Mouse (Mus musculus): Measurements from ENCODE around the gene Prrt1. TPM values are rescaled to one million over a fixed set of nuclear protein-coding genes. Genes with fewer than 3 reads are reported as not detected.

Prrt1 gene
- polyA plus RNA-seq, 1 experiment from 2014 or later = 0.39 TPM

DNA sequence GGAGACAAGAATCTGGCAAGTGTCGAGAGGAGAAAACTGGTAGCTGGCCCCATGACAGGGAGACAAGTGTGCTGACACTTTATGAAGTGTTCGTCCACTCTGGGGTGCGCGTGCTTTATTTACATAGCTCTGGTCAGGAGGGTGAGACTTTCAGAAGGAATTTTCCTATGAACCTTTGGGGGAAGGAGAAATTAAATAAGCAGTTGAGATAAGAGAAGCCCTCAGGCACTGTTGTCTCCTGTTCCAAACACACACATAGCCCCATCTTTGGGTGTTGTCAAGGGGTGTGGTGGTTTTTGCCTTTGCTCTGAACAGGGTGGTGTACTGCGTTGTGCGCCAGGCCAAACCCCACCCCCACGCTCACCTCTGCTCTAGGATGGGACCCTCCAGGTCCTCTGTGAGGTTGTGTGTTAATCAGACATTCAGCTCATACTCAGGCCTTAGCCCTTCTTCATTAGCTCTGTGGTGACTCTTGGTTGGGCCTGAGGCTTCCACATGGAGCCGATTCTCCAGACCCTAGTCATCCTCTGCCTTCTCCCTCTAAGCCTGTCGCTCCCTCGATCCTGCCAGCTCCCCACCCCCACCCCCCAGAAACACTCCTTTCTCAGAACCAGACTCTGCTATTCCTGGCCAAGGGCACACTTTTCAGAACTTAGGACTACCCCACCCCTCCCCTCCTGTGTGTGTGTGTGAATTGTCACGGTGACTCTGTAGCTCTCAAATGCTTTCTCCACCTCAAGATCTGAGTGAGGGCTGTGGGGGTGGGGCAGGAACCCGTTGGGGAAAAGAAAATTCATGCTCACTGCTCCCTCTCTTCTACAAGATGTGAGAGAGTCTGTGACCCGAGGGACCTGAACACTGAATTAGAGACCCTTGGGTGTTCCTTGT is 46.1 kb downstream of the Prrt1 start:
- Histone ChIP-seq H3K4me1 (ENCODE audit: control insufficient read depth in 2 of 2, insufficient read depth in 2 of 2, low read length in 2 of 2) (peaks cover 18 to 32% of the 10 kb centered on the region in 2 experiments), H3K27ac (replicated peaks in 1 of 2; ENCODE audit: control insufficient read depth in 1 of 2, insufficient read depth in 1 of 2, low read depth in 2 of 2, low read length in 2 of 2) (no peak overlapping the region), H3K36me3 (ENCODE audit: control insufficient read depth, insufficient read depth, low read length) (no peaks in the 10 kb centered on the region), H3K4me2 (ENCODE audit: low read length) (no peak overlapping the region), H3K27me3 (ENCODE audit: control insufficient read depth, insufficient read depth, low read length) (peaks cover 60% of the 10 kb centered on the region), H3K9me3 (ENCODE audit: control insufficient read depth, low read length) (no peaks in the 10 kb centered on the region), H3K9ac (ENCODE audit: low read length) (no peak overlapping the region), H3K4me3 (ENCODE audit: control insufficient read depth in 1 of 2, insufficient read depth in 1 of 2, low read depth in 1 of 2, low read length in 2 of 2) (no peak overlapping the region)
- 51% methylated on average over 13 of the region's 13 CpGs for WGBS
- ATAC-seq (ENCODE audit: insufficient number of reproducible peaks, insufficient read depth, low FRiP score, low read depth) = no peak

DNA sequence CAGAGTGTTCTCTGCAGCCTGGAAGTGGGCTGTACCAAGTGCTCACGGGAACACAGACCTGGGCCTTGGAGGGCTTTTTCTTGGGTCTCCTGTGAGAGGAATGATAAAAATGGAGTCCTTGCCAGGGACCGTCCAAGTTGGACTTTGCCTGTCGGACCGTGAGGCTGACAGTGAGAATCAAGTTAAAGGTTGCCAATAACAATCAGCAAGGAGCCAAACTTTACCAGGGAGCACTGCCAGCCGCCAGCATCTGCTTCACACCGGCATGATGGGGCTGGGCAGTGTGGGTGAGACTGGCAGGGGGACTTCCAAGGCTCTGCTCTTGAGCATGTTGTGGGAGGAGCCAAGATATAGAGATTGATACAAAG is 46.7 kb downstream of the Prrt1 start:
- Histone ChIP-seq H3K27me3 (ENCODE audit: control insufficient read depth, insufficient read depth, low read length) (peaks cover 54% of the 10 kb centered on the region), H3K4me2 (ENCODE audit: low read length) (no peak overlapping the region), H3K36me3 (ENCODE audit: control insufficient read depth, insufficient read depth, low read length) (no peaks in the 10 kb centered on the region), H3K9me3 (ENCODE audit: control insufficient read depth, low read length) (no peaks in the 10 kb centered on the region), H3K27ac (replicated peaks in 1 of 2; ENCODE audit: control insufficient read depth in 1 of 2, insufficient read depth in 1 of 2, low read depth in 2 of 2, low read length in 2 of 2) (no peak overlapping the region), H3K9ac (ENCODE audit: low read length) (no peak overlapping the region), H3K4me3 (ENCODE audit: control insufficient read depth in 1 of 2, insufficient read depth in 1 of 2, low read depth in 1 of 2, low read length in 2 of 2) (no peak overlapping the region), H3K4me1 (ENCODE audit: control insufficient read depth in 2 of 2, insufficient read depth in 2 of 2, low read length in 2 of 2) (peaks cover 20 to 31% of the 10 kb centered on the region in 2 experiments)
- WGBS = 62% methylated on average over 6 of the region's 6 CpGs
- ATAC-seq (ENCODE audit: insufficient number of reproducible peaks, insufficient read depth, low FRiP score, low read depth) = no peak

DNA sequence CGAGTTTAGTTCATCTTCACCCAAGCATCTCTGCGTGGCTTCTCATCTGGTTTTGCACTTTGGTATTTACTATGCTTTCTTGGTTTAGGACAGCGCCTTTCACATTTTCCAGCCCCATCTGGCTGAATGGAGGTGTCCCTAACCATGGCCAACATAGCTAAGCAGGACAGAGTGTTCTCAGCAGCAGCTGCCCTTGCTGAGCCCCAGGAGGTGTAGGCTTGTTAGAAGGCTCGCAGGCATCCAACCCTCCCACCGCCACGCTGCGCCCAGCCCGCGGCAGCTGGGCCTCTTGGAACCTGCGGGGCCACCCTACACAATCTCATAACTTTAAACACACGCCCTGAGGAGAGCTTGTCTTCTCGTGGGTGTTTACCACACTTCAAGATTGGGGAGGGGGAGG is 47.3 kb downstream of the Prrt1 start:
- Histone ChIP-seq H3K9me3 (ENCODE audit: control insufficient read depth, low read length) (no peaks in the 10 kb centered on the region), H3K27me3 (ENCODE audit: control insufficient read depth, insufficient read depth, low read length) (peaks cover 48% of the 10 kb centered on the region), H3K9ac (ENCODE audit: low read length) (no peak overlapping the region), H3K4me3 (ENCODE audit: control insufficient read depth in 1 of 2, insufficient read depth in 1 of 2, low read depth in 1 of 2, low read length in 2 of 2) (no peak overlapping the region), H3K36me3 (ENCODE audit: control insufficient read depth, insufficient read depth, low read length) (no peaks in the 10 kb centered on the region), H3K4me2 (ENCODE audit: low read length) (no peak overlapping the region), H3K4me1 (ENCODE audit: control insufficient read depth in 2 of 2, insufficient read depth in 2 of 2, low read length in 2 of 2) (peaks cover 25 to 31% of the 10 kb centered on the region in 2 experiments), H3K27ac (replicated peaks in 1 of 2; ENCODE audit: control insufficient read depth in 1 of 2, insufficient read depth in 1 of 2, low read depth in 2 of 2, low read length in 2 of 2) (no peak overlapping the region)
- 65% methylated on average over 12 of the region's 12 CpGs for WGBS
- ATAC-seq (ENCODE audit: insufficient number of reproducible peaks, insufficient read depth, low FRiP score, low read depth) = no peak

DNA sequence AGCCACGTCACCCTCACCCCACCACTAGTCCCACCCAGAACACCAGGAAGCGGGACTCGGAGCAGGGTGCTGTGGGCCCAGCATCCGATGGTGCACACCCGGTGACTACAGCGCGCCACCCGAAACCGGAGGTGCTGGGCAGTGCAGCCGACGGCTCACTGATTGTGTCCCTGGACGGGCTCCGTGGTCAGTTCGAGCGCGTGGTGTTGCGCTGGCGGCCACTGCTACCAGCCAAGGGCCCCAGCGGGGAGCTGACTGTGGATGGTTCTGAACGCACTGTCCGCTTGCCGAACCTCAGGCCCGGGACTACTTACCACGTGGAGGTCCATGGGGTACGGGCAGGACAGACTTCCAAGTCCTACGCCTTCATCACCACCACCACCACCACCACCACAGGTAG is 50.9 kb downstream of the Prrt1 start:
- no peak for ATAC-seq (ENCODE audit: insufficient number of reproducible peaks, insufficient read depth, low FRiP score, low read depth)
- Histone ChIP-seq H3K4me2 (ENCODE audit: low read length) (no peak overlapping the region), H3K4me3 (ENCODE audit: control insufficient read depth in 1 of 2, insufficient read depth in 1 of 2, low read depth in 1 of 2, low read length in 2 of 2) (no peak overlapping the region), H3K9me3 (ENCODE audit: control insufficient read depth, low read length) (no peaks in the 10 kb centered on the region), H3K36me3 (ENCODE audit: control insufficient read depth, insufficient read depth, low read length) (no peaks in the 10 kb centered on the region), H3K27ac (replicated peaks in 1 of 2; ENCODE audit: control insufficient read depth in 1 of 2, insufficient read depth in 1 of 2, low read depth in 2 of 2, low read length in 2 of 2) (no peak overlapping the region), H3K9ac (ENCODE audit: low read length) (no peak overlapping the region), H3K27me3 (ENCODE audit: control insufficient read depth, insufficient read depth, low read length) (peaks cover 24% of the 10 kb centered on the region), H3K4me1 (ENCODE audit: control insufficient read depth in 2 of 2, insufficient read depth in 2 of 2, low read length in 2 of 2) (peaks cover 40 to 43% of the 10 kb centered on the region in 2 experiments)
- WGBS = 76% methylated on average over 19 of the region's 26 CpGs

DNA sequence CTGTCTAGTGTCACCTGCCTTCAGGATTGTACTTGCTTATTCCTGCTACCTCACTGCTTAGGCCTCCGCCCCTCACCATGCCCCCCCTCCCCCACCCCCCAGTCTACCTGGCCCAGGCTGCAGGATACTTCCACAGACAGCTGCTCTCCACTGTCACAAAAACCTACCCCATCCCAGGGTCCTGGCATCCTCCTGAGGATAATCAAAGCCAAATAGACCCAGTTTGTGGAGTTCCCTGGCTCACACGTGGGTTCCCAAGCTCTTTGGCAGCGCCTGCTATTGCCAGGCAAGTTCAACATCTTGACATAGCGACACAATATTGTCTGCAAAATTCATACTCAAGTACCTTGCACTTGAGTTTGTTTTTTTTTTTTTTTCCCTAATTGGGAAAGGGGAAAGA is 51.3 kb downstream of the Prrt1 start:
- Histone ChIP-seq H3K27ac (replicated peaks in 1 of 2; ENCODE audit: control insufficient read depth in 1 of 2, insufficient read depth in 1 of 2, low read depth in 2 of 2, low read length in 2 of 2) (no peak overlapping the region), H3K4me2 (ENCODE audit: low read length) (no peak overlapping the region), H3K4me3 (ENCODE audit: control insufficient read depth in 1 of 2, insufficient read depth in 1 of 2, low read depth in 1 of 2, low read length in 2 of 2) (no peak overlapping the region), H3K9ac (ENCODE audit: low read length) (no peak overlapping the region), H3K27me3 (ENCODE audit: control insufficient read depth, insufficient read depth, low read length) (peaks cover 24% of the 10 kb centered on the region), H3K4me1 (ENCODE audit: control insufficient read depth in 2 of 2, insufficient read depth in 2 of 2, low read length in 2 of 2) (peaks cover 40 to 43% of the 10 kb centered on the region in 2 experiments; a peak in 3 of 4 replicates), H3K36me3 (ENCODE audit: control insufficient read depth, insufficient read depth, low read length) (no peaks in the 10 kb centered on the region), H3K9me3 (ENCODE audit: control insufficient read depth, low read length) (no peaks in the 10 kb centered on the region)
- ATAC-seq (ENCODE audit: insufficient number of reproducible peaks, insufficient read depth, low FRiP score, low read depth) = no peak
- WGBS = 85% methylated on average over 3 of the region's 4 CpGs

DNA sequence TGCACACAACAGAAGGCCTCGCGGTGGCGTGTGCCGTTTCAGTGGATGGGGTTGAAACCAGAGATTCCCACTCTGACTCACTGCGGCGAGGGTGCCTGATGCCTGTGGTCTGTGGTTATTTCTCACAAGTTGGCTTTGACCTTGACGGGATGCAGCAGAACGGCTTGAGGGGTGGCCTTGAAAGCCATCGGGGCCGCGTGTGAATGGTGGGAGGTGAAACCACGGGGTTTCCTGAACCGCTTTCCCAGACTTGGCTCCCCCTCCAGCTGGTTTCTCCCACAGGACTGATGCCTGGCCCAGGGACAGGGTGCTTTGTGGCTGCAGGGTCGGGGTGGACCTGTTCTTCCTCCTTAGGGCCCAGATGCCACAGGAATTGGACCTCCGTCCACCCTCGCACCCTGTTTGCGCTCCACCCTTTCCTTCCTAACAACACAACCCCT is 51.8 kb downstream of the Prrt1 start:
- Histone ChIP-seq H3K9ac (ENCODE audit: low read length) (no peak overlapping the region), H3K4me3 (ENCODE audit: control insufficient read depth in 1 of 2, insufficient read depth in 1 of 2, low read depth in 1 of 2, low read length in 2 of 2) (no peak overlapping the region), H3K36me3 (ENCODE audit: control insufficient read depth, insufficient read depth, low read length) (no peaks in the 10 kb centered on the region), H3K4me1 (ENCODE audit: control insufficient read depth in 2 of 2, insufficient read depth in 2 of 2, low read length in 2 of 2) (peaks cover 37 to 42% of the 10 kb centered on the region in 2 experiments; a peak in 3 of 4 replicates), H3K4me2 (ENCODE audit: low read length) (no peak overlapping the region), H3K27ac (replicated peaks in 1 of 2; ENCODE audit: control insufficient read depth in 1 of 2, insufficient read depth in 1 of 2, low read depth in 2 of 2, low read length in 2 of 2) (no peak overlapping the region), H3K27me3 (ENCODE audit: control insufficient read depth, insufficient read depth, low read length) (peaks cover 24% of the 10 kb centered on the region), H3K9me3 (ENCODE audit: control insufficient read depth, low read length) (no peaks in the 10 kb centered on the region)
- WGBS = 65% methylated on average over 17 of the region's 17 CpGs
- ATAC-seq (ENCODE audit: insufficient number of reproducible peaks, insufficient read depth, low FRiP score, low read depth) = no peak

DNA sequence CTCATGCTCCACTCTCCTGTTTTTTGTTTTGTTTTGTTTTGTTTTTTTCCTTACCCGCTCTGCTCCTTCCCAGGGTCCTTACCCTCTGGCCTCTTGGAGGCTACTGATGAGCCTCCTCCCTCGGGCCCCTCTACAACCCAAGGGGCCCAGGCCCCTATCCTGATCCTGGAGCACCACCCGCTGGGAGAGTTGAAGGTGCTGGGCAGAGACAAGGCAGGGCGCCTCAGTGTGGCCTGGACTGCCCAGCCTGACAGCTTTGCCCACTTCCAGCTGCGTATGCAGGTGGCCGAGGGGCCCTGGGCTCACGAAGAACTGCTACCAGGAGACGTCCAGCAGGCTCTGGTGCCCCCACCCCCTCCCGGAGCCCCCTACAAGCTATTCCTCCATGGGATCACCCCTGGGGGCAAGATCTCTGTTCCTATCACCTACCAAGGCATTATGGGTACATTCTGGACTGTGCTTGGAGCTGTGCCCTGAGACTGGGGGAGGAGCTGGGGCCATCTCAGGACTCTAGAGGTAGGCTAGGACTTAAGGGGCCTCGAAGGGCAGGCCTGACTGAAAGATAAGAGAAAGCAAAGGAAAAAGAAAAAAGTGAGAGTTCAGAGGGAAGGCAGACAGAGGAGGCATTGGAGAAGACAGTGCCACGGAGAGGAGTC is 52.7 kb downstream of the Prrt1 start:
- H3K4me3 ChIP-seq (ENCODE audit: control insufficient read depth in 1 of 2, insufficient read depth in 1 of 2, low read depth in 1 of 2, low read length in 2 of 2) = no peak overlapping the region
- peaks cover 24% of the 10 kb centered on the region for H3K27me3 ChIP-seq (ENCODE audit: control insufficient read depth, insufficient read depth, low read length)
- no peaks in the 10 kb centered on the region for H3K36me3 ChIP-seq (ENCODE audit: control insufficient read depth, insufficient read depth, low read length)
- H3K4me2 ChIP-seq (ENCODE audit: low read length) = no peak overlapping the region
- H3K27ac ChIP-seq (replicated peaks in 1 of 2; ENCODE audit: control insufficient read depth in 1 of 2, insufficient read depth in 1 of 2, low read depth in 2 of 2, low read length in 2 of 2) = no peak overlapping the region
- no peaks in the 10 kb centered on the region for H3K9me3 ChIP-seq (ENCODE audit: control insufficient read depth, low read length)
- H3K9ac ChIP-seq (ENCODE audit: low read length) = peak overlapping the region; percentile 31; the same call in 1 of the 2 replicates
- 58% methylated on average over 11 of the region's 11 CpGs for WGBS
- peaks cover 37 to 39% of the 10 kb centered on the region in 2 experiments; a peak in 3 of 4 replicates for H3K4me1 ChIP-seq (ENCODE audit: control insufficient read depth in 2 of 2, insufficient read depth in 2 of 2, low read length in 2 of 2)
- no peak for ATAC-seq (ENCODE audit: insufficient number of reproducible peaks, insufficient read depth, low FRiP score, low read depth)

All from heart, embryonic 14.5 days (tissue).